Mouse (Mus musculus) liver, embryonic 15.5 days (tissue): Measurements from ENCODE around the gene Thbd. TPM values are rescaled to one million over a fixed set of nuclear protein-coding genes. Genes with fewer than 3 reads are reported as not detected.

Source experiments
- ATAC-seq: fragments of 200-750 bp; cut with Nextera tagmentation; 2 replicates; pipeline ENCODE4 v1.8.0; 2017; ENCODE audit warnings: moderate number of reproducible peaks, mild to moderate bottlenecking, moderate library complexity; ENCODE audit not compliant: insufficient read depth
- H3K27ac ChIP-seq: fragments of 300-500 bp; sonication (generic); replicated peaks from 2 replicates; pipeline ENCODE4 v1.5.1; 2015; ENCODE audit warnings: mild to moderate bottlenecking, inconsistent platforms
- H3K27me3 ChIP-seq: fragments of 300-500 bp; sonication (generic); 2 replicates; pipeline ENCODE4 v1.6.1; 2015; ENCODE audit warnings: mild to moderate bottlenecking, inconsistent platforms
- H3K36me3 ChIP-seq: fragments of 300-500 bp; sonication (generic); replicated peaks from 2 replicates; pipeline ENCODE4 v1.6.1; 2015; ENCODE audit warnings: moderate library complexity, mild to moderate bottlenecking, inconsistent platforms
- H3K4me1 ChIP-seq: fragments of 300-500 bp; sonication (generic); replicated peaks from 2 replicates; pipeline ENCODE4 v1.6.1; 2015; ENCODE audit warnings: inconsistent platforms
- H3K4me2 ChIP-seq: fragments of 300-500 bp; sonication (generic); 2 replicates; pipeline ENCODE4 v1.6.1; 2015; ENCODE audit warnings: moderate library complexity, mild to moderate bottlenecking, inconsistent platforms
- H3K4me3 ChIP-seq: fragments of 300-500 bp; sonication (generic); replicated peaks from 2 replicates; pipeline ENCODE4 v1.5.1; 2015; ENCODE audit warnings: mild to moderate bottlenecking, inconsistent platforms
- H3K9ac ChIP-seq: fragments of 300-500 bp; sonication (generic); 2 replicates; pipeline ENCODE4 v1.6.1; 2015; ENCODE audit warnings: moderate library complexity, mild to moderate bottlenecking, inconsistent platforms
- H3K9me3 ChIP-seq: fragments of 300-500 bp; sonication (generic); replicated peaks from 2 replicates; pipeline ENCODE4 v1.6.1; 2016; ENCODE audit warnings: inconsistent platforms
- WGBS: fragments of 180-500 bp; shearing (Covaris S2); methylation state at CpG from one replicate; pipeline ENCODE4 v1.1.7; 2015; ENCODE audit warnings: mixed read lengths; ENCODE audit not compliant: insufficient replicate concordance; 5-methylcytosine and 5-hydroxymethylcytosine counted together
- polyA plus RNA-seq: library from polyadenylated mRNA; unstranded; fragments of >200 nt; fragmentation: Nextera tagmentation; extraction: Ambion mirVana; gene quantifications from 2 replicates; pipeline ENCODE4 v1.2.1, GENCODE M21; 2015

Gene Thbd
- polyA plus RNA-seq, 1 experiment from 2014 or later = 1.3 TPM

- Histone ChIP-seq H3K4me3 (no peak overlapping the region), H3K4me2 (no peak overlapping the region), H3K27ac (no peak overlapping the region), H3K36me3 (no peaks in the 10 kb centered on the region), H3K4me1 (no peaks in the 10 kb centered on the region), H3K9me3 (no peaks in the 10 kb centered on the region), H3K9ac (no peak overlapping the region), H3K27me3 (no peaks in the 10 kb centered on the region)
- no peak for ATAC-seq
- WGBS = 55% methylated on average over 2 of the region's 2 CpGs
Measured at GRCm38 (mm10) chr2:148381076-148381475, 26.9 kb downstream of the Thbd start.

- Histone ChIP-seq H3K4me1 (no peaks in the 10 kb centered on the region), H3K4me3 (no peak overlapping the region), H3K9me3 (no peaks in the 10 kb centered on the region), H3K36me3 (no peaks in the 10 kb centered on the region), H3K27me3 (no peaks in the 10 kb centered on the region), H3K27ac (no peak overlapping the region), H3K4me2 (no peak overlapping the region), H3K9ac (no peak overlapping the region)
- 43% methylated on average over 1 of the region's 1 CpGs for WGBS
- ATAC-seq = no peak
Measured at GRCm38 (mm10) chr2:148379899-148380413, 28.0 kb downstream of the Thbd start.

- Histone ChIP-seq H3K27me3 (no peaks in the 10 kb centered on the region), H3K4me1 (no peaks in the 10 kb centered on the region), H3K36me3 (no peaks in the 10 kb centered on the region), H3K9ac (no peak overlapping the region), H3K4me3 (no peak overlapping the region), H3K27ac (no peak overlapping the region), H3K9me3 (no peaks in the 10 kb centered on the region), H3K4me2 (no peak overlapping the region)
- 28% methylated on average over 1 of the region's 1 CpGs for WGBS
- no peak for ATAC-seq
Measured at GRCm38 (mm10) chr2:148378817-148379342, 29.1 kb downstream of the Thbd start.

GRCm38 (mm10) chr2:148375326-148376150, 32.5 kb downstream of the Thbd start:
- no peak for ATAC-seq
- 36% methylated on average over 10 of the region's 10 CpGs for WGBS
- Histone ChIP-seq H3K9ac (no peak overlapping the region), H3K4me1 (no peaks in the 10 kb centered on the region), H3K27me3 (no peaks in the 10 kb centered on the region), H3K27ac (no peak overlapping the region), H3K36me3 (no peaks in the 10 kb centered on the region), H3K4me2 (no peak overlapping the region), H3K9me3 (no peaks in the 10 kb centered on the region), H3K4me3 (no peak overlapping the region)

GRCm38 (mm10) chr2:148373602-148374071, 34.4 kb downstream of the Thbd start:
- no peaks in the 10 kb centered on the region for H3K4me1 ChIP-seq
- no peak overlapping the region for H3K4me2 ChIP-seq
- H3K9ac ChIP-seq = no peak overlapping the region
- no peak for ATAC-seq
- H3K4me3 ChIP-seq = no peak overlapping the region
- WGBS = 37% methylated on average over 2 of the region's 2 CpGs
- no peaks in the 10 kb centered on the region for H3K36me3 ChIP-seq
- H3K27ac ChIP-seq = no peak overlapping the region
- H3K9me3 ChIP-seq = no peaks in the 10 kb centered on the region
- H3K27me3 ChIP-seq = no peaks in the 10 kb centered on the region

GRCm38 (mm10) chr2:148371743-148372630, 36.0 kb downstream of the Thbd start:
- Histone ChIP-seq H3K27ac (no peak overlapping the region), H3K4me3 (no peak overlapping the region), H3K9ac (no peak overlapping the region), H3K4me1 (no peaks in the 10 kb centered on the region), H3K36me3 (no peaks in the 10 kb centered on the region), H3K4me2 (no peak overlapping the region), H3K9me3 (no peaks in the 10 kb centered on the region), H3K27me3 (no peaks in the 10 kb centered on the region)
- 39% methylated on average over 4 of the region's 4 CpGs for WGBS
- no peak for ATAC-seq

GRCm38 (mm10) chr2:148365227-148365626, 42.8 kb downstream of the Thbd start:
- Histone ChIP-seq H3K27me3 (no peaks in the 10 kb centered on the region), H3K36me3 (no peaks in the 10 kb centered on the region), H3K4me1 (no peaks in the 10 kb centered on the region), H3K9me3 (no peaks in the 10 kb centered on the region), H3K4me3 (no peak overlapping the region), H3K9ac (no peak overlapping the region), H3K27ac (no peak overlapping the region), H3K4me2 (no peak overlapping the region)
- 23% methylated on average over 1 of the region's 1 CpGs for WGBS
- ATAC-seq = no peak

GRCm38 (mm10) chr2:148364536-148364935, 43.5 kb downstream of the Thbd start:
- ATAC-seq = no peak
- Histone ChIP-seq H3K4me1 (no peaks in the 10 kb centered on the region), H3K9ac (no peak overlapping the region), H3K4me3 (no peak overlapping the region), H3K4me2 (no peak overlapping the region), H3K27me3 (no peaks in the 10 kb centered on the region), H3K27ac (no peak overlapping the region), H3K9me3 (no peaks in the 10 kb centered on the region), H3K36me3 (no peaks in the 10 kb centered on the region)
- 68% methylated on average over 3 of the region's 3 CpGs for WGBS

- no peak overlapping the region for H3K4me2 ChIP-seq
- no peak overlapping the region for H3K4me3 ChIP-seq
- no peaks in the 10 kb centered on the region for H3K4me1 ChIP-seq
- H3K27ac ChIP-seq = no peak overlapping the region
- no peaks in the 10 kb centered on the region for H3K27me3 ChIP-seq
- 59% methylated on average over 1 of the region's 1 CpGs for WGBS
- H3K9me3 ChIP-seq = no peaks in the 10 kb centered on the region
- no peak overlapping the region for H3K9ac ChIP-seq
- H3K36me3 ChIP-seq = no peaks in the 10 kb centered on the region
- ATAC-seq = no peak
Measured at GRCm38 (mm10) chr2:148357145-148357544, 50.8 kb downstream of the Thbd start.
